Mouse (Mus musculus): ENCODE results near the gene Dhx37.
"Not testable (repeated sequence)": the region's sequence is repeated elsewhere in the genome, so short reads cannot be mapped to it uniquely, and the experiment has no call there.

The Dhx37 gene

GRCm38 (mm10) chr5:125389579-125390441, 44.1 kb downstream of the Dhx37 start, which contains the start of gene Ubc:
Ubc (minus strand) TSS chr5:125390202.
- peak; percentile 93 for DNase-seq (ENCODE audit: low read depth, low spot score)

DNA sequence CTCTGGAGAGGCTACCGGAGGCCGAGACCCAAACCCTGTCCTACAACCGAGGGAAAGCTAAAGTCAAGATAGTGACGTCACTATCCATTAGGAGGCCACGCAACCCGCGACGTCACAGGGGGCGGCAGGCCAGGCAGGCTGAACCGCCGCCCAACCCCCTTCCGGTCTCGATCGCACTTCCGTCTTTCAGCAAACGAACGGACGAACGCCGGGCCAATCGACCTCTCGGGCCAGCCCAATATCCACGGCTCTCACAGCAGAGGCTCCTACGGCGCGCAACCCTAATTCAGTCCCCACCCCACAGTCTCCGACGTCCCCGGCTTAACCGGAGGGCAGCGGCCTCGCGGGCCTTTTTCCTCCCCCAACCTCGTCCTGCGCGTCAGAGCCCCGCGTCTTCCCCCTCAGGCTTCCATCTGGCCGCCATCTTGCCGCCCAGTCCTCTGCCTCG, 44.8 kb downstream of the Dhx37 start, which contains the start of gene Gm10382:
Gene Gm10382 (plus strand): TSS at position 192 of the 448 bp plus-strand sequence.
- peak; percentile 95 for DNase-seq (ENCODE audit: low read depth, low spot score)

- peak; percentile 38 for DNase-seq (ENCODE audit: low read depth, low spot score)
Measured at GRCm38 (mm10) chr5:125388358-125389092, 45.4 kb downstream of the Dhx37 start.

- DNase-seq (ENCODE audit: low read depth, low spot score): not testable (repeated sequence)
Measured at GRCm38 (mm10) chr5:125387295-125387694, 46.6 kb downstream of the Dhx37 start.

- DNase-seq (ENCODE audit: low read depth, low spot score): peak; percentile 42
Measured at GRCm38 (mm10) chr5:125385215-125385940, 48.5 kb downstream of the Dhx37 start.

GRCm38 (mm10) chr5:125384512-125385214, 49.3 kb downstream of the Dhx37 start:
- DNase-seq (ENCODE audit: low read depth, low spot score): peak; percentile 36

- no peak for DNase-seq (ENCODE audit: low read depth, low spot score)
Measured at GRCm38 (mm10) chr5:125383637-125384420, 50.1 kb downstream of the Dhx37 start.

DNA sequence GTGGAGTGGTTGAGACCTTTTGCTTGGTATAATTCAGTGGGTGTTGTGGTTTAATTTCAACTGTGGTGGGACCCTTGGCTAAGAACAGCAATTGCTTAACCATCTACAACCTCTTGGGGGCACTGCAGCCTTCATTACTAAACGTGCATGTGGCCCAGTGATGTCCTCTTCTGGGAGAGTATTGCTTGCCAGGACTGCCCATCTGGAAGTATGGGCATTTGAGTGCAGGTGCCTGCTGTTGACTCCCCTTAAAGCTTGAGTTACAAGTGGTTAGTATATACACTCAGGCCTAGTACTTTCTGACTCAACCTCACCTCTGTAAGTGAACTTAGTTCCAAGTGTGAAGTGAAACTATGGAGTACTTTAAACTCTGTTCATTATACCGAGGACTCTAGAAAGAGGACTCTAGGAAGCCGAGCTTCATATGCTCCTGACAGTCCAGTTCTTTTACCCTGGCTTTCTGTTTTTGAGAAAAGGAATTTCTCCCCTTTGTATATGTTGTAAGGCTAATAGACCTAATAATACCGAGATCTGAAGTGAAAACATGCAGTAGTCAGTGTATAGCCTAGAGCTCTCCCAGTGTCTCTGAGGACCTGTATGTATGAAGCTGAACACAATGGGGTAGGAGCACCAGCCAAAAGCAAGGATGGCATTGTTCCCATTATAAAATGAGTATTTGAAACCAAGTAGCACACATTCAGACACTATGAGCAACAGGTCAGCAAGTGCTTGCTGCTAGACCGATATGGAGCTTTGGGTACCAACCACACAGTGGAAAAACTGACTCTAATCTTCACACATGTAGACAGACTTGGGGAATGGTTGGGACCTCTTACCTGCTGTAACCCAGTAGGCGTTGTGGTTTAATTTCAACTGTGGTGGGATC, 51.0 kb downstream of the Dhx37 start:
- DNase-seq (ENCODE audit: low read depth, low spot score): peak; percentile 76

GRCm38 (mm10) chr5:125381954-125382672, 51.8 kb downstream of the Dhx37 start:
- no peak for DNase-seq (ENCODE audit: low read depth, low spot score)

GRCm38 (mm10) chr5:125378919-125379318, 55.0 kb downstream of the Dhx37 start:
- no peak for DNase-seq (ENCODE audit: low read depth, low spot score)

DNA sequence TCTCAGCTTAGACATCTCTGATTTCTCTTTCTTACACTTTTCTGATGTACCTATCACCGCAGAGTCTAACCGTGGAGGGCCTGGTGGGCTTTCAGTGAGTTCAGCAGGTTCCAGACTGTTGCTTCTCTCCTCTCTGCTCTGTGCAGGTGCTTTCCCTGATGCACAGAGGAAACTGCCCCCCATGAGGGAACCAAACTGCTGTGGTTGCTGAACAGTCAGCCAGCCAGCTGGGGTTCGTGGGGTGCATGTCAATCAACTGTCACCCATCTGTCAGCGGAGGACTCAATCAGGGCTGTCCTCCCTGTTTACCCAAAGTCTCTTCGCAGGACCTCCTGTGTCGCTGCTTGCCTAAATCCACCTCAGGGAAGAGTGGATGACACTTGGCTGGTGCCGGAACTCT, 56.7 kb downstream of the Dhx37 start:
- DNase-seq (ENCODE audit: low read depth, low spot score): no peak

GRCm38 (mm10) chr5:125375871-125376270, 58.0 kb downstream of the Dhx37 start:
- DNase-seq (ENCODE audit: low read depth, low spot score): no peak

- DNase-seq (ENCODE audit: low read depth, low spot score): no peak
Measured at GRCm38 (mm10) chr5:125372027-125372426, 61.9 kb downstream of the Dhx37 start.

- no peak for DNase-seq (ENCODE audit: low read depth, low spot score)
Measured at GRCm38 (mm10) chr5:125370950-125371693, 62.8 kb downstream of the Dhx37 start.

- DNase-seq (ENCODE audit: low read depth, low spot score): peak; percentile 84
Measured at GRCm38 (mm10) chr5:125368568-125368967, 65.4 kb downstream of the Dhx37 start.

GRCm38 (mm10) chr5:125368156-125368555, 65.8 kb downstream of the Dhx37 start:
- no peak for DNase-seq (ENCODE audit: low read depth, low spot score)

GRCm38 (mm10) chr5:125364851-125365429, 69.0 kb downstream of the Dhx37 start:
- DNase-seq (ENCODE audit: low read depth, low spot score): no peak

DNA sequence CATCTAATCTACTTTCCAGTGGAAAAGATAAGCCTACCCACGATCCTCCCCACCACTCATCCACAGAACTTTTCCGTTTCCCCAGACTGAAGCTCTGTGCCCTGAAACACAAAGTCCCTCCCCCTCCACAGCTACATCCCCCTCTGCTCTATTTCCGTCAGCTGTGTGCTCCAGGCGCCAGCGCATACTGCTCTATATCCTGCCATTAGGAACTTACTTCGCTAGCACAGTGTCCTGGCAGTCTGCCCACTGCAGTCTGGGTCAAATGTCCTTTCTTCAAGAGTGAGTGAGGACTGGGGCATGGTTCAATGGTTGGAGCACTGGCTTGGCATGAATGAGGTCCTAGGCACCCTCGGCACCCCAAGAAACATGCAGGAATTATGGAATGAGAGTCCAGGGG, 70.0 kb downstream of the Dhx37 start:
- DNase-seq (ENCODE audit: low read depth, low spot score): no peak
